Mouse (Mus musculus): ENCODE measurements around the gene Gm572.

DNA sequence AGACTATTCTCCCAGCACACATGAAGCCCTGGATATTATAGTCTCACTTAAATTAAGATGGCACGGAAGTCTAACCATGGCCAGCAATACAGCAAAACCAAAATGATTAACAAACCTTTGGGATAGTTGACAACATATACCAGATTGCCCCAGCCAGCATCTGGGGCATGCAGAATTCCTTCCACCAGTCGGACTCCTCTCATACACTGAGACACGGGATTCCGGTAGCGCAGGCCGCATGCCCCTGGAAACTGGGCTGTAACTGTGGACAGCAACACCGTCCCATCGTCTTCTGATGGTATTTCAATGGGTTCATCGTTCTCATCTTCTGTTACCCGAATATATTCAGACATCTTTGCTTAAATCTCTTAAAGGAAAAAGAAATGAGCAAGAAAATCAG is 18.1 kb upstream of the Gm572 start:
- TF ChIP-seq POLR2A (IDR thresholded peaks at IDR 0.05; ENCODE audit: low read depth, low read length) (no peak), CTCF (IDR thresholded peaks at IDR 0.05; ENCODE audit: extremely low read depth, insufficient read depth, insufficient read length, insufficient replicate concordance) (no peak)

Measured in spleen, adult 2 months (tissue).